Mouse (Mus musculus) telencephalon, adult 2 months (tissue): ENCODE data around the gene Zbtb26.

Source experiments
- DNase-seq: peaks from one replicate; pipeline ENCODE4 v3.0.0-alpha.2; 2011; ENCODE audit warnings: low read depth, low spot score

Zbtb26 gene

DNA sequence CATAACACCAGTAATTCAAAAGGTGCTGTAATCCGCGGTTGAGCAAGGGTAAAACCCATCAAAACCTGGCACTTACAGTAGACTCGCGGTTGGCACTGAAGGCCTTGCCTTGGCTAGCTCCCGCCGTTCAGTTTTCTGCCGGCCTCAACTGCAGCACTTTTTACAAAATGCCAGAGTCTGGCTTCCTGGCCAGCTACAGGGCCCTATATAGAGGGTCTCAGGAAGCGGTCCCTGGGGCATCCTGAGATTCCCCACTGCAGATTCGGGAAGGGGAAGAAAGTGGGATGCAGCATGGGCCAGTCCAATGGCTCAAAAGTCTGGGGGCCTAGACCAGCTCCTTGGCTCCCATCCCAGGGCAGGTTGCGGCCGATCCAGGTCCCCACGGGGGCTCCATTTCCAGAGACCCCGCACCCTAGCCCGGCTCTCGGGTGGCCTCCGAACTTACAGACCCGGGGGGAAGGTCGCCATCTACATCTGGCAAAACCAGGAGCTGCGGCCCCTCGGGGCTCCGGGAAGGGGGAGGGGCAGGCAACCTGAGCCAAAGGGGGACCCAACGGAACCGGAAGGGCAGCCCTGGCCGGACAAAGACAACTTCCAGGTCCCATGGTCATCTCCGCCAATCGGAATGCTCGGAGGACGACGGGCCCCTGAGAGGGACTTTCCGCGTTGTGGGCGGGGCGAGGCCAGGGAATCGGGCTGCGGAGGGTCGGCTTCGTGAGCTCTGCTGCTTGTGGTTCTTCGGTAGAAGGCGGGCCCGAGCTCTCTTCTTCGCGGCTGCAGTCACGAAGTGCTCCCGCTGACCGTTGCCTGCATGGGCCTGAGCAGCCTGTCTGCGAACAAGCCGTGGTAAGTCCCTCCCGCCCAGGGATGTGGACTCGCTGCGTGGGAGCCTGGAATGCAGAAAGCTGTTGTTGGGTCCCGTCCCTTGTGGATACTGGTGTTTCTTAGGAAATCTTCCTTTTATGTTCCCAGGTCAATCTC, at the start of gene Zbtb26, which contains the start of the genes Zbtb6 and Rabgap1:
Gene Zbtb26, minus strand, starts transcription at position 525 of the 981 bp plus-strand sequence.
Gene Zbtb6, minus strand, starts transcription at position 561 of the 981 bp plus-strand sequence.
Gene Rabgap1, plus strand, starts transcription at position 669 of the 981 bp plus-strand sequence.
- DNase-seq, result peak; percentile 92

DNA sequence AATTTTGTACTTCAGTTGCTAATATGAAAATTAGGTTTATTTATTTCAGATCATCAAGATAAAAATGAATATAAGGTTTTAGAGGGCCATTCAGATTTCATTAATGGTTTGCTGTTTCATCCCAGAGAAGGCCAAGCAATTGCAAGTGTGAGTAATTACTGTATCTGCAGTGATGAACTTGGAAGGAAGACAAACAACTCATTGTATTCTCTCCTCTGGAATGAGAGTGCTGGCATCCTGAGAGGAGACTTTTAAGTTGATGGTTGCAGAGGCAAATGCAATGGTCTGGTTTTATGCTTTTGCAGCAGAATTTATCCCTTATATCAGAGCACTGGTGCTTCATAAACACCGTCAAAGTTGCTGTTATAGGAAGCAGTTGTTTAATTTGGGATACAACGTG, 46.0 kb upstream of the Zbtb26 start:
- no peak for DNase-seq

DNA sequence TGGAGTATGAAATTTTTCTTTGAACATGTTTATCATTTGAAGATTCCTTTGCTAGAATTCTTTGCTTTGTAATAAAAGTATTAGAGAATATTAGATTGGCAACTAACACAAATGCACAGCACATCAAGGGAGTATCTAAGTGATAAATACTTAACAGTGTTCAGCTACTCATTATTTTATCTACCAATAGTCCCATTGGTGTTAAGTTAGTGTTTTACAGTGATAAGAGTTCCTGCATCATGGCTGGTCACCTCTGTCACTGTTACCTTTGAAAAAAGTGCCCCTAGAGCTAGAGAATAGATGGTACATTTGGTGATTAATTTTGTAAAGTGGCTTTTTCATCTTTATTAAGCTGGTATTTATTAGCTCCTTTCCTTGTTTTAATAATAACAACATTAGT, 43.5 kb upstream of the Zbtb26 start:
- DNase-seq, result no peak

DNA sequence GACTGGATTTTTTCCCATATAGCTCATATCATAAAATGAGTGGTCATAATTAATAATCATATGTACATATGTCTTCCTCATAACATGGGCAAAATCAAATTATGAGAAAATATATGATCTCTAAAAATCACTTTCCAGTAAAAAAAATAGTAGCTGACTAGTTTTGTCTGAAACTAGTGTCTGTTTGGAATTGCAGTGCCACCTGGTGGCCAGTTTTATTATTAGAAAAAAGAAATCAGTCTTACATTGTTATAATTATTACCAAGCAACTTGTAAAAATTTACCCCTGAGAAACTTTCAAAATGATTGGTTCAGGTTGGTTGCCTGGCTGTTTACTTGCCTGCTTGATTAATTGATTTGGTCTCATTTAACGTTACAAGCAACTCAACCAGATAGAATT, 42.4 kb upstream of the Zbtb26 start:
- peak; percentile 27 for DNase-seq

DNA sequence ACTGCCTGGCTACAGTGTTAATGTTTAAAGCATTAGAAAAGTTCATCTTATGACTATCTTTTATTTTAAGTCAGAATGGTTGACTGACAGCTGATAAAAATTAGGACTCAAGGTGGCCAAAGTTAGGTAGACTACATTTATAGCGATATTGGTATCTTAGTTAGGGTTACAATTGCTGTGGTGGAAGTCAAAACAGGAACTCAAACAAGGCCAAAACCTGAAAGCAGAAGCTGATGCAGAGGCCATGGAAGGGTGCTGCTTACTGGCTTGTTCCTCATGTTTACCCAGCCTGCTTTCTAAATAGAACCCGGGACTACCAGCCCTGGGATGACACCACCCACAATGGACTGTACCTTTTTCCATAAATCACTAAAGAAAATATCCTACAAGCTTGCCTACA, 41.2 kb upstream of the Zbtb26 start:
- DNase-seq, result no peak

DNA sequence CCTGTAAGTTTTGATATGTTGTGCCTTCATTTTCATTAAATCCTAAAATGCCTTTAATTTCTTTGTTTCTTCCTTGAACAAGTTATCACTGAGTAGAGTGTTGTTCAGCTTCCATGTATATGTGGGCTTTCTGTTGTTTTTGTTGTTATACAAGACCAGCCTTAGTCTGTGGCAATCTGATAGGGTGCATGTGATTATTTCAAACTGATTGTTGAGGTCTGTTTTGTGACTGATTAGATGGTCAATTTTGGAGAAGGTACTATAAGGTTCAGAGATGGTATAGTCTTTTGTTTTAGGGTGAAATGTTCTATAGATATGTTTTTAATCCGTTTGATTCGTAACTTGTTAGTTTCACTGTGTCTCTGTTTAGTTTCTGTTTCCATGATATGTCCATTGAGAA, 37.1 kb upstream of the Zbtb26 start:
- DNase-seq, result no peak

DNA sequence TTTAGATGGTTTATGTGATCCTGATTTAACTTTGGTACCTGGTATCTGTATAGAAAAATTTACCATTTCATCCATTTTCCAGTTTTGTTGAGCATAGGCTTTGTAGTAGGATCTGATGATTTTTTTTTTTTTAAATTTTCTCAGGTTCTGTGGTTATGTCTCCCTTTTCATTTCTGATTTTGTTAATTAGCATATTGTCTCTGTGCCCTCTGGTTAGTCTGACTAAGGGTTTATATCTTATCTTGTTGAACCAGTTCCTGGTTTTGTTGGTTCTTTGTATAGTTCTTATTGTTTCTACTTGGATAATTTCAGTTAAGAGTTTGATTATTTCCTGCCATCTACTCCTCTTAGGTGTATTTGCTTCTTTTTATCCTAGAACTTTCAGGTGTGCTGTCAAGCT, 36.6 kb upstream of the Zbtb26 start:
- DNase-seq, result no peak

DNA sequence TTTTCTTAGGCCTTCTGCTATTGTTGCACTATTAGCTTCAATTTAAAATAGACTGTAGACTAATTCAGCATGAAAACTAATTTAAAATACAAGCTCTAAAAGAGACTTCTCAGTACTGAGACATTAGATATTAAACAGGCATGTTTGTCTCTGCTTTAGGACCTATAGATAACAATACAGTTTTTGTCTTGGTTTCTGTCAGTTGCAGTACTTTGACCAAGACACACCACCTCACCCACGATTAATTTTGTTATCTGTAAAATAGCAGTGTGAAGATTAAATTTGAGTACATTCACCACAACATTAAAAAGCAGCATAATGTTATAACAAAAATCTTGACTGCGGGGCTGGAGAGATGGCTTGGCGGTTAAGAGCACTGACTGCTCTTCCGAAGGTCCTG, 23.3 kb upstream of the Zbtb26 start:
- no peak for DNase-seq

DNA sequence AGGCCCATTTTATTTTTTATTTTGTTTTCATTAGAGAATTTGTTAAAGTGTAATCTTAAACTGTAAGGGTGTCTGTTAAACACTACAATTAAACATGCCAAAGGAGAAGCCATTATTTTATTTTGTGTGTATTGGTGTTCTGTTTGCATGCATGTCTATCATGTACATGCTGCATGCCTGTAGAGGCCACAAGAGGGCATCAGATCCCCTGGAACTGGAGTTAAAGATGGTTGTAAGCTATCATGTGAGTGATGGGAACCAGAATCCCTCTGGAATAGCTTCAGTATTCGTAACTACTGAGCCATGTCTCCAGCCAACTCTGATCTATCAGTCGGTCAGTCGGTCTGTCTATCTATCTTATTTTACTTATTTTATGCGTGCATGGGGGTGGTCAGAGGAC, 17.8 kb upstream of the Zbtb26 start:
- DNase-seq, result no peak

DNA sequence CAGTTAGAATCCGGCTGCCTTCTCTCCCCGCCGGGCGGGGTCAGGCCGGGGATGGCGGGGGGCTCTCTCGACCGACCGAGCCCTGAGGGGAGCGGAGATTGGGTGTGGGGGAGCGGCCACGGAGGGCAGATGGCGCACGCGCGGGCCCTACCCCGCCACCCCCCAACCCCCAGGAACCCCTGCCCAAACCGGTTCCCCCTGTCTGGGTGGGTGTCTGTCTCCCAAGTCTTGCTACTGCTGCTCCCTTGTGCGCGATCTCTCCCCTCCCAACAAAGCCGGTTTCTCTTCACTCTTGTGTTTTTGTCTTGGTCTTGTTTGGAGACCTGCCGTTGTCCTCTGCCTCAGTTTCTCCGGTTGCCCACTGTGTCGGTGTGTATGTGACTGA, 9.4 kb upstream of the Zbtb26 start:
- DNase-seq, result no peak

DNA sequence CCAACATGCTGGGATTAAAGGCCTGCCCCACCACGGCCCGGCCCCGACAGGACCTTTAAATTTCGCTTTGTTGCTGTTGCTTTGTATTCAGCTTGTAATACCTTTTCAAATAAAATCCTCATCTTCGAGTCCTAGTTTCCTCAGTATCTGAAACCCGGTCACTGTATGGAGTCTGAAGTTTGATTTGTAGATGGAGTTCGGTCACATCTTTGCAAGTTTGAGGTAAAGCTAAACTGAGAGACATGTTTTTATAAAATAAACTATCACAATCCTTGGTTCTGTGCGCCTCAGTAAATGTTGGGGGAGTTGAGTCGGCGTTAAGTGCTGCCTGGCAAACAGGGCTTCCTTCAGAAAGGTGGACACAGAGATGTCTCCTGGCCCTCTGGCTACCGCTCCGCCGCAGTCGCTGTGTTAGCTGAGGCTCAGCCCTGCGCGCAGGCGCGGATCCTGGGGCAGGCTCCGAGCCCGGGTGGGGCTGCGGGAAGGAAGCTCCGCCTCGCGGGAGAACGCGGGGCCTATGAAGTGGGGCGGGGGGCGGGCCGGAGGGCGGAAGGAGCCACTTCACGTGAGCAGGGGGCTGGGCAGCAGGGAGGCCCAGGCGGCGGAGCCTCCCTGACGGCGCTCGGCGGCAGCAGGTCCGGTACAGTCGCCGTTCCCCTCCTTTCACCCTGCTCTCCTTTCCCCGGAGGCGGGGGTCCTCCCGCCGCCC, 8.9 kb upstream of the Zbtb26 start:
- peak; percentile 88 for DNase-seq

DNA sequence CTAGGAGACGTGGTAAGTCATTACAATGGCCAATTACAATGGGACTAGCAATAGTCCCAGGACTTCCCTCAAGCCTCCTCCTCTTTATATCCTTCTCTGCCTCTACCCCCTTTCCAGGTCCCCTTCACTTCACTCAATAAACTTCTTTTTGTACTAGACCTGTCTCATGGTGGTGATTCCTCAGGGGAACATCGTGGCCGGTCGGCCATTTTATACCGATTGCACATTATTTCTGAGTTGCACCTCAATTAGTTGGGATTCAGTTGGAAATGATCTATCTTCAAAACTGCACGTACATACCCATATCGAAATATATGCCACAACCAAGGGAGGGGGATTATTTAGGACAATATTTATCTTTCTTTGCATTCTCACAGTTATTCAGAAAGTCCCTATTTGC, 11.3 kb downstream of the Zbtb26 start:
- DNase-seq, result no peak

DNA sequence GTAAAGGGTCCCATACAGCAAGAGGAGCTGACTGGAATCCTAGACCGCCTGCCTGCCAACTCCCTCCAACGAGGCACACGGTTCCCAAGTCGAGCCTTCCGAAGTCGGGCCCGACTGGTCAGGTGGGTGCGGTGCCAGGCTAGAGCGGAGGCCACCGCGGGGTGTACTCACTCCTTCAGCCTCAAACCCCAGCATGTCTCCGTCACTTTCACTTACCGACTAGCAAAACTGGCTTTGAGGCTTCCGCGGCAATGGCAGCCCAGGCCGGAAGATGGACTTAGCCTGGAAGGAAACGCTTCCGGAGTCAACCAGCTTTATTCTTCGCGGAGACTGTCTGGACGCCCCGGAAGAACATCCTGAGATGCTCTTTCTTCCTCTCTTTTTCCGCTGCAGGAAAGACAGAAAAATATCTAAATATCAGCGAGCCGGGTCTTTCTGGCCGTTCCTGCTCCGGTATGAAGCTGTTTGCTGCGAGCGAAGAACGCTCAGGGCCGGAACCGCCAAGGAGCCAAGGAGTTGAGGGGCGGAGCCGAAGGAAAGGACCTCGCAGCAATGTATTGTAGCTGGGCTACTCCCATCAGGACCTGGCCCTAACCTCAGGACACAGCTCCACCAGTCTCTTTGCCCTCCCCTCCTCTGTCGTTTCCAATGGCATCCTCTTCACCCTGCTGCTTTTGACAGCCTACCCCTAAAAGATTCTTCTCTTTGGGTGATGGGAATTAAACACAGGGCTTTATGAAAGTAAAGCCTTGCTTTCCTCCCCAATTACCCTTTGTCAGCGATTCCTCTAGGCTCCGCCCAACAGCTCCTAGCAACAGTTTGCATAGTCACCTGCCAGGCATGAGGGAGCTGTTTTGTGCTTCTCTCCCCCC, 12.1 kb downstream of the Zbtb26 start:
- DNase-seq, result peak; percentile 95

DNA sequence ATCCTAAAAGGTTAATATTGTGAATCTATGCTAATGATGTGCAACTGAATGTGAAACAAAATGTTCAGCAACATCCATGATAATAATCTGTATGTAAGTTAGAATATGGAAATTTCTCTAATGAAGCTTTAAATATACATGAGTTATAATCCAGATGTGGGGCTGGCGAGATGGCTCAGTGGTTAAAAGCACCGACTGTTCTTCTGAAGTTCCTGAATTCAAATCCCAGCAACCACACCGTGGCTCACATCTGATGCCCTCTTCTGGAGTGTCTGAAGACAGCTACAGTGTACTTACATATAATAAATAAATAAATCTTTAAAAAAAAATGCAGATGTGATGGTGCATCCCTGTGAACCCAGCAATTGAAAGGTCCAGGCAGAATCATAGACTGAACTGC, 19.3 kb downstream of the Zbtb26 start:
- DNase-seq, result no peak

DNA sequence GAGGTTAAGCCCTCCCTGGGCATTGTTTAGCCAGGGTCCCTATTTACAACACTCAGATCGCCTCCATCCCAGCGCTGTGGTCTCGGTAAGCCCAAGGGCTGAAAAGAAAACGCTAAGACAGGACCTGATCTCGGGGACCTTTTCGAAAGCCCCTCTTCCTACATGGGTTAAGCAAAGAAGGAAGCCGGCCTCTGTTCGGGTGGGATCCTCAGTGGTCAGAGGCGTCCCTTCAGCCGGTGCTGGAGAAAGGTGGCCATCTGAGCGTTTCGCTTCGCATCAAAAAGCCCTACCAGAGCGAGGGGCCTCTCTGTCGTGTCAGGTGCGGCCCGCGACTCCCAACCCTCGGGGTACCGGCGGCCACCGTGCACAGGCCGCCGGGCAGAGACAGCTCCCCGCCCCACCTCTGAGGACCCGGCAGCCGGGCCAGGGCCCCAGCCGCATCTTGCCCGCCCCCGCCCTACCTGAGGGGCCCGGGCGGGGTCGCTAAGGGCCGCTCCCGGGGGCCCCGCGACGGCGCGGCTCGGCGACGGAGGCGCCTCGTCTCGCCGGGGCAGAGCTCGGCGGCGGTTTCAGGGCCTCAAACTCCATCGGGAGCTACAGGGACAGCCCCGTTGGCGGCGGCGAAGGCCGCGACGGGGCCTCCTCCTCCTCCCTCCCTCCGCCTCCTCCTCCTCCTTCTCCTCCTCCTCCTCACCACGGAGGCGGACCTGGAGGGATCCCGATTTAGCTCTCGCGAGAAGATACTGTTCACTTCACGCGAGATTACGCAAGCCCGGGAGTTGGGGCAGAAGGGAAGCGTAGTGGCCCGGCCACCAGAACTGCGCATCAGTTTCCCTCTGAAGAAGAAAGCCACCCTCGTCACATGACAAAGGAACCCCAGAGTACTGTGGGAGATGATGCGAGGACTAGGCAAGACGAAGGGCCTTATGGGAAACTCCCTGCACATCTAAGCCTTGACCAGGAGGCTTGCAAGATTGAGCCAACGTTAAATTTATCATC, 20.3 kb downstream of the Zbtb26 start, which contains the start of gene Rc3h2:
Gene Rc3h2, minus strand, starts transcription at position 598 of the 999 bp plus-strand sequence.
- peak; percentile 99 for DNase-seq

DNA sequence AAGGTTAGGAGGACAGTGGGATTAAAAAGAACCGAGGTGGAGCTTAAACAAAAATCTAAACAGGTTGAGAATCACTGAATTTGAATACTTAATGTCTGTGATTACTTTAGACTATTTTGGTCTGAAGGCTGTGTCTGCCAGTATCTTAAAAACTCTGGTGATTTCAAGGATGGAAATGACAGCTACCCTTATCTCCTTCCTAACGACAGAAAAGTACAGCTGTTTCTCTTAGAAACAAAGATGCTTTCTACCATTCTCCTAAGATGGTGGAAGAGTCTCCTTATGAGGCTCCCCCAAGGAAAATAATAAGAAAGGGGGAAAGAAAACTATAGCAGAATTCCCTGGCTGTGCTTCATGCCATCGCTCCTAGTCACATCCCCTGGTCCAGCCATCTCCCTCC, 21.0 kb downstream of the Zbtb26 start:
- DNase-seq, result no peak

DNA sequence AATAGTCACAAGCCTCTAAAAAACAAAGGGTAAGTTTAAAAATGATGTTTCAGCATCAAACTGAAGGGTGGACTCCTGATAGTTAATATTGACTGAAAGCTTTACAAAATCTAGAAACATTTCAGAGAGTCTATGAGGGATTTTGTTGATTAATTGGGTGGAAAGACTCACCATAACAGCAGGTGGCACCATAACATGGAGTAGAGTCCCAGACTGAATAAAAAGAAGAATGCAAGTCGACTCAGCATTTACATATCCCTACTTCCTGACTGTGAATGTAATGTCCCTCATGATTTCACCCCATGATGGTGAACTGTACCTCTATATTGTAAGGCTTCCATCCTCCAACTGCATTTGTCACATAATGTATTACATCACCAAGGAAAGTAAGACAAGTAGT, 47.4 kb downstream of the Zbtb26 start:
- DNase-seq, result no peak

DNA sequence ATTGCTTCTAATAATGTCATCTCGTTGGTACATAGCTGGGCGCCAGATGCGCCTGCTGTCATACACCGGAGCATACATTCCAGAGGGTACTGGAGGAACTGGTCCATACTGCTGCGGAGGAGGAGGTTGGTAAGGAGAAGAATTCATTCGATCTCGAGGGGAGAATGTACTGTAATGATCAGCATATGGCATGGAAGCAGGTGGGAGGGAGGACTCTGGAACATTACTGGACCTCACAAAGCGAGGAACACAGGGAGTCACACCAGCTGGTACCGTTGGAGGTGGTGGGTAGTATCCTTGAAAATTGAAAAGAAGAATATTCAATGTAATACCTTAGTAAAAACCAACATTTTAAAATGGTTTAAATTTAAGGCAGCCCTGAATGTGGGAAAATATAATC, 60.0 kb downstream of the Zbtb26 start:
- no peak for DNase-seq
